Mouse (Mus musculus) neural tube, embryonic 10.5 days (tissue): ENCODE measurements around the gene E330017A01Rik.
"Not testable (repeated sequence)": the region's sequence is repeated elsewhere in the genome, so short reads cannot be mapped to it uniquely, and the experiment has no call there.

Source experiments
- DNase-seq: peaks from one replicate; pipeline ENCODE4 v3.0.0-alpha.2; 2017; ENCODE audit warnings: low spot score; ENCODE audit errors: extremely low spot score

E330017A01Rik gene

DNA sequence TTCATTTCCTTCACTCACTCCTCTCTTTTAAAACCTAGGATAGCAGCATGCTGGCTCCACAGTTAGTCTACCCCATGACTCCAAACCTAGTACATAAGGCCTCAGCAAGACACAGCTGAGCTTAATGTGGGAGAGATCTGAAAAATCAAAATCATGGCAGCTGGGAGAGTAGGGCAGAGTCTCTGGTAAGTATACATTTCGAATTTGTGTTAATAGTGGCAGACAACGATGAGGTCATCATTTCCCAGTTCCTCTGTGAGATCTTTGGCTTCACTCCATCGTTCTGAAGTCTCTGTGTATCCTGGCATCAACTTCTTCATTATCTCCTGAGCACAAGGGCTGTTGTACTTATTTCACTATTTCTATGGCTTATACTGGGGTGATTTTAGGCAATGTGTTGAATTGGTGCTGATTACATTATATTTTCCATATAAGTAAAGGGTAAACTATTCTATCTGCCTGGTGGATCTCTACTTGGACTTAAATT is at the start of gene E330017A01Rik:
TSS of gene E330017A01Rik (minus strand) at position 51 of the 487 bp plus-strand sequence.
- no peak for DNase-seq

DNA sequence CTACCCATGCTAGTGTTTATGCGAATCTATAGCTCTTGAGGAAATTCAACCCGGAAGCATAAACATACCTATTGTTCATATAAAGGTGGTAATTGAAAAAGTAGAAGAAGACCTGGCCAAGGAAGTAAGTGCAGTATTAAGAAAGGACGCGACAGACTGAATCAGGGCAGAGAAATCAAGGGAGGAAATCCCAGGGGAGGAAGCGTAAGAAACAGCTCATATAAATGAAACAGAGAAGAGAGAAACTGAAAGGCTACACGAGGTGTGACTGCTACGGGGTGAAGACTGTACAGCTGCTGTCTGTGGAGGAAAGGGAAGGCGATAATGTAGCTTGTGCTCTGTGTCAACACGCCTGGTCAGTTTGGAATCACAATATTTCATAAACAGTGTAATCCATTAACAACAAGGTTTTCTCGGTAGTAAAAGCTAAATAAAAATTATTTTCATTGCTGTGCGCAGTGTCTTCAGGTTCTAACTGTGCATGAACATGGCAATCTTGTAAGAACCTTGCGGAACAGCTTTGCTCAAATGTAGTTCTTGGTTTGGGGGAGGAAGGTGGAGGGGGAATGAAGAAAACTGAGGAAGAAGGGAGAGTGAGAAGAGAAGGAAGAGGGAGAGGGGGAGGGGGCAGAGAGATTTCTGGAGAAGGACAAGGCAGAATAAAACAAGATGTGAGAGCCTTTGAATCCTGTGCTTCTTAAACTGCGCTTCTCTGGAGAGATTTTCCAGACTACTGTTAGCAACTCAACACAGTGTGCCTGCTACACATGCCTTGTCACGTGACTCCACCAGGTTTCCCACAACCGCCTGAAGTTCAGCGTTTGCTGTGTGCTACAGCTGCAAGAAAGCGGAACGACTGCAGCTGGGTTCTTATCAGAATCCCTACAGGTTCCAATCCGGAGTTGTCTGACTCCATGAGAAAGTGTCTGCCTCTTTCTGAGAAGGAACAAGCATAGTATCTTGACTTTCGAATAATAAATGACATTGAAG is 47.3 kb upstream of the E330017A01Rik start:
- no peak for DNase-seq

- DNase-seq, result no peak
Measured at GRCm38 (mm10) chr16:58684537-58684936, 46.0 kb upstream of the E330017A01Rik start.

DNA sequence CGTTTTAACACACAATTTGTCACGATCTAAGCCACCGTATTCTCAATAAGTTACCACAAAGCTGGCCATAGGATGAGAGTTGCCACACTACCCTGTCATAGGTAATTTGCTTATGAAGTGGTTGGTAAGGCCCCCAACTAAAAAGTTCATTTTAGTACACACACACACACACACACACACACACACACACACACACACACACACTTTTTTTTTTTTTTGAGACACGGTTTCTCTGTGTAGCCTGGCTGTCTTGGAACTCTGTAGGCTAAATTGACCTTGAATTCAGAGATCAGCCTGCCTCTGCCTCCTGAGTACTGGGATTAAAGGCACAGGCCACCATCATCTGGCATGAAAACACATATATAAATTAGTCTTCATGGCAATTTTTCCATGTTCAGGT is 45.4 kb upstream of the E330017A01Rik start:
- DNase-seq, result no peak

- DNase-seq, result no peak
Measured at GRCm38 (mm10) chr16:58682870-58683269, 44.3 kb upstream of the E330017A01Rik start.

DNA sequence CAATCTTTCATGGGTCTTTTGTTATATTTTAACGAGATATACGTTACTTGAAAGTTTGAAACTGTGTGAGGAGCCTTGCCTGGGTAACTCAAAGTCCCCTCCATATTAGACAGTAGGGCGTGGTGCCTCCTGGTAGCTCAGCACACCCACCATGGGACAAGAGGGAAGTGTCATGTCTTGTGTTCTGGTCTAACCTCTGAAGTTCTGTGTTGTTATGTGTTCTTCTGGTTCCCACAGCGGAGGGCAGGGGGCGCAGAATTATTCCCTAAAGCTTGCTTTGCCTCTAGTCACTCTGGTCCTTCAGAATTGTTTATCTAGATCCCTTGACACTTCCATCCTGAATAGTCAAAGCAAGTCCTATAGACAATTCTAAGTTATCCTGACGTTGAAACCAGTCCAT is 43.5 kb upstream of the E330017A01Rik start:
- no peak for DNase-seq

- no peak for DNase-seq
Measured at GRCm38 (mm10) chr16:58678660-58679059, 40.1 kb upstream of the E330017A01Rik start.

GRCm38 (mm10) chr16:58677491-58677890 is 39.0 kb upstream of the E330017A01Rik start:
- no peak for DNase-seq

- DNase-seq, result no peak
Measured at GRCm38 (mm10) chr16:58676633-58677032, 38.1 kb upstream of the E330017A01Rik start.

DNA sequence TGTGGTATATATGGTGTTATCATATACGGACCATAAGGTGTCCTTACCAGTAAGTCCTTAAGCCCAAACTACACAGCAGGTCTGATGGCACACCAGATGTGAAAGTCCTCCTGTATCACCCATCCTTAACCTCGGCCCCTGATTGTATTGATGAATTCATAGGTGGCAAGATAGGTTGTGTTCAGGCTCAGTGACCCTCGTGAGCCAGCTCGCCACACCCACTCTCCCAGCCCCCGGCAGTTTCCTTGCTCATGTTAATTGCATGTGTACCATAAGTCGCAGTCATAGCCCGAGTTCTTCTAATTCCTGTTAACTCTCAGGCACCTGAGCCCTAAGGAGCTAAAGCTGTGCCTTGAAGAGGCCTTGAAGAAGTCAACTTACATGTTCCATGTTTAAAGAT is 37.6 kb upstream of the E330017A01Rik start:
- DNase-seq, result no peak

- no peak for DNase-seq
Measured at GRCm38 (mm10) chr16:58675256-58675655, 36.7 kb upstream of the E330017A01Rik start.

GRCm38 (mm10) chr16:58673811-58674410 is 35.4 kb upstream of the E330017A01Rik start:
- DNase-seq, result no peak

DNA sequence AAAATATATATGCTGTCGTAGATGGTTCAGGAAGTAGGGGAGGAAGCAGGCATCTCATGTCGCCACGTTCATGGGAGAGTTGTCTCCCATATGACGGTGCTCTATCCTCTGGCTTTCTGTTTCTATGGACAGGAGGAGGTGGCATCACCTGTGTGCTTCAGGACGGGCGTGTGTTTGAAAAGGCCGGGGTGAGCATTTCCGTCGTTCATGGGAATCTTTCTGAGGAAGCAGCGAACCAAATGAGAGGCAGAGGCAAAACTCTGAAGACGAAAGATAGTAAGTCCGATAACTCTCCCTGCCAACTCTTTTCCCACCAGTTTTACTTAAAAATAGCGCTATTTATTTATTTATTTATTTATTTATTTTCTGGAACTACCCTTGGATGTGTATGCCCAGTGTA is 33.9 kb upstream of the E330017A01Rik start:
- DNase-seq, result no peak

DNA sequence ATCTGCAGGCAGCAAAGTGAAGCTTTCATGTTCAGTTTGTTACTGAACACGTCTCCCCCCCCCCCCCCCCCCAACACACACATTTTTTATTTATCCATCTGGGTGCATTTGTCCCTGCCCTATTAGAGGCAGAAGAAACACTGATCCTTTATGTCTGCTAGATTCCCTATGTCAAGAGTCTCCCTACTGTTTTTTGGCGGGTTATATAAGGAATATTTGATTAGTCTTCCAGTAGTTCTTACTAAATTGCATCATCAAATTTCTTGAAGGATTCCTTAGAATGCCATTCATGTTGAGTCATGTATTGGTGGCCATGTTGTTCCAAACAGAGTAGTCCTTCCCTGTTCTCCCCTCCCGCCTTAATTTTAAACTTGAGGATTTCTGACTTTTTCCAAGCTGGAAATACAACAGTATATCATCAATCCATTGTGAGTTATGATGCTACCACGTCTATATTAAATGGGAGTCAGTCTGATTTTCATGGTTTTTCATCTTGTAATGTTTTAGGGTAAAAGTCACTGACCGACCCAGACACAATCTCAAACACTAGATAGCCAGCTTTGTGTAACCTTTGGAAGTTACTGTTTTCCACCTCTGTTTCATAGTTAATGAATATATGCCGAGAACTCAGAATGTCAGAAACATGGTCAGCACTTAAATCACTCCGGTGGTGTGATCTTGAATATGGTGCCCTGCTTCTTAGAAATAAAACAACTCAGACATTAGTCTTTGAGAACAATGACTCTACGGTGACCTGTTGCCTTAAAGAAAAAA is 32.9 kb upstream of the E330017A01Rik start:
- no peak for DNase-seq

DNA sequence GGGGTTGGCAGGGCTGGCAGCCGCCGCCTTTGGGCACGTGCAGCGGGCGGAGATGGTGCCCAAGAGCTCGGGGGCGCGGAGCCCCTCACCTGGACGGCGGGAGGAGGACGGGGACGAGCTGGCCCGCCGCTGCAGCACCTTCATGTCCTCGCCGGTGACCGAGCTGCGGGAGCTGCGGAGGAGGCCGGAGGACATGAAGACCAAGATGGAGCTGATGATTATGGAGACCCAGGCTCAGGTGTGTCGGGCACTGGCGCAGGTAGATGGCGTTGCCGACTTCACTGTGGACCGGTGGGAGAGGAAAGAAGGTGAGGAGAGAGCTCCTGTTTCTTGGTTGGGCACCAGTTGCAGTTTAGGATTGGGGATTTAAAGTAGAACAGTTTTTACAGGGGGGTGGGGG is 32.1 kb upstream of the E330017A01Rik start:
- no peak for DNase-seq

DNA sequence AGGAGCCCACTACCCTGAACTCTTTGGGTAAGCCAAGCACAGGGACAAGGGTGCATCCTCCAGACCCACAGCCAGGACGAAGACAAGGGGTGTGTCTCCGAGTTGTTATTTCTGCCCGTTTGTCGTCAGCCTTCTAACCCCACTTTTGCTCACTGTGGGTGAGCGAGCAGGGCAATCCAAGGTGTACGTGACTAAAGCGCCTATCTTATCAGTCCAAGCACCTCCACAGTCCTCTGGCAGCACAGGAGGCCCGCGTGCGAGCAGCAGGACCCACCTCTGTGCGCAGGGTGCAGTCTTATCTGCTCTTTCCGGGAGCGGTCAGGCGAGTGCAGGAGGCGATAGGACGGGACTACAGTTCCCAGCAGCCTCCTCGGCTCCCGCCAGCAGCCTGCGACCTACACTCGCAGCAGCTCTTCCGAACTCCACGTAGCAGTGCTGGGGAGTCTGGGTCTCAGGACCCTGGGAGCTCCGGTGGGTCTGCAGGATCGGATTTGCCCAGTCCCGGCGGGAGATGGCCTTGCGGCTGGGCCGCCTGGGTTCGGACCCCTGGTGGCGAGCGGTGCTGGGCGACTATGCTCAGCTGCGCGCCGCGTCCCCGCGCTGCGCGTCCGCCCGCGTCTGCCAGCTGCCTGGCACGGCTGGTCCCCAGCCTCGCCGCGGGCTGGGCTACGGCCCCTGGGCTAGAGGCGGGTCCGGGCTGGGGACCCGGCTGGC is 31.5 kb upstream of the E330017A01Rik start, which contains the start of gene Cpox:
TSS of gene Cpox (plus strand) at position 376 of the 714 bp plus-strand sequence.
- DNase-seq, result peak; percentile 84

- DNase-seq, result no peak
Measured at GRCm38 (mm10) chr16:58669264-58669663, 30.7 kb upstream of the E330017A01Rik start.

DNA sequence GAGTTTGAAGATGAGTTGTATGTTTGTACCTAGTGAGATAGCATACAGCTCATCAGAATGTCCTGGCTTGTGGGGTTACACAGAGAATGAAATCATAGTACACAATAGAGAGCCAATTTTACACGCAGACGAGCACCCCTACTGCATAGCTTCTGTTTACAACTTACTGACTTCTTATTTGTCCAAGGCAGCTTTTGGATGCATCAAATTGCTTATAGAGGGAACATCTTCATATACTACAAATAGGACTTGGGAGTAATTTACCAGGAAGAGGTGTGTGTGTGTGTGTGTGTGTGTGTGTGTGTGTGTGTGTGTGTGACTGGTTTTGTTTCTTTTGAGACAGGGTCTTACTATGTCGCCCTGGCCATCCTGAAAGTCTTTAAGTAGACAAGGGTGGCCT is 30.0 kb upstream of the E330017A01Rik start:
- no peak for DNase-seq

DNA sequence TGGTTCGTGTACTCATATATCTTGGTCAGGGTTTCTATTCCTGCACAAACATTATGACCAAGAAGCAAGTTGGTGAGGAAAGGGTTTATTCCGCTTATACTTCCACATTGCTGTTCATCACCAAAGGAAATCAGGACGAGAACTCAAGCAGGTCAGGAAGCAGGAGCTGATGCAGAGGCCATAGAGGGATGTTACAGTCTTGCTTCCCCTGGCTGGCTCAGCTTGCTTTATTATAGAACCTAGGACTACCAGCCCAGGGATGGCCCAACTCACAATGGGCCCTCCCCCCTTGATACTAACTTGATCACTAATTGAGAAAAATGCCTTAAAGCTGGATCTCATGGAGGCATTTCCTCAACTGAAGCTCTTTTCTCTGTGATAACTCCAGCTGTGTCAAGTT is 28.1 kb upstream of the E330017A01Rik start:
- not testable (repeated sequence) for DNase-seq

DNA sequence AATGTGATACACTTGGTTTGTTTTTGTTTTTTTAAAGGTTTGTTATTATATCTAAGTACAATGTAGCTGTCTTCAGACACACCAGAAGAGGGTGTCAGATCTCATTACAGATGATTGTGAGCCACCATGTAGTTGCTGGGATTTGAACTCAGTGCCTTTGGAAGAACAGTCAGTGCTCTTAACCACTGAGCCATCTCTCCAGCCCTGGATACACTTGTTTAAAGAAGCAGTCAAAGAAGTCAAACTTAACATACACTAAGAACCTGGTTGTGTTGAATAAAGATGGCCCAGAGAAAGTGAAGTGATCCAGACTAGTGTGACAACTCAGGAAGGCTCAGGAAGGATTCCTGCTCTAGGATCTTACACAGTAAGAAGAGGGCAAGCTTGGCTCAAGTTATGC is 26.6 kb upstream of the E330017A01Rik start:
- DNase-seq, result not testable (repeated sequence)

GRCm38 (mm10) chr16:58663816-58664215 is 25.3 kb upstream of the E330017A01Rik start:
- DNase-seq, result no peak
